Mouse (Mus musculus) thymus, postnatal 4 days (tissue): ENCODE measurements around the gene Ndufa8.

ENCODE experiments used
- DNase-seq: peaks from one replicate; pipeline ENCODE4 v3.0.0; 2021

Gene Ndufa8

GRCm38 (mm10) chr2:36048748-36049566 is at the start of gene Ndufa8, which contains the start of gene Morn5:
Gene Ndufa8 (minus strand): TSS chr2:36049406.
Gene Morn5 (plus strand): TSS chr2:36049458.
- peak; percentile 99 for DNase-seq

DNA sequence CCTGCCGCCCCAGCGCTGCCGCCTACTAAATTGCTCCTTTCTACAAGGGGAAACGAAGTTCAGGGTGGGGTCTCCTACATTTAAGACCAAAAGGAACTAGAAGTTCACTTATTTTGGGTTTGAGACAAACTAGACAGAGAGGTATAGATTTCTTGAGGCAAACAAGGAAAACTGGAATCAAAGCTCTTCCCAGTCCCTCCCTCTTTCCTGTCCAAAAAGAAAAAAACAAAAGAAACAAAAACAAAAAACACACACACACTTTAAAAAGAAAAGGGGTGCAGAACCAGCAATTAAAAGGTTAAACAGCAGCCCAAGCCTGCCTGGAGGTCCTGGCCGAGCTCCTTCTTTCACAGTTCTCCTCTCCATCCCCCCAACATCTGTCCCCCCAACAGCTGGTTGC is 48.8 kb upstream of the Ndufa8 start:
- DNase-seq, result no peak

- DNase-seq, result no peak
Measured at GRCm38 (mm10) chr2:36097129-36097815, 48.1 kb upstream of the Ndufa8 start.

DNA sequence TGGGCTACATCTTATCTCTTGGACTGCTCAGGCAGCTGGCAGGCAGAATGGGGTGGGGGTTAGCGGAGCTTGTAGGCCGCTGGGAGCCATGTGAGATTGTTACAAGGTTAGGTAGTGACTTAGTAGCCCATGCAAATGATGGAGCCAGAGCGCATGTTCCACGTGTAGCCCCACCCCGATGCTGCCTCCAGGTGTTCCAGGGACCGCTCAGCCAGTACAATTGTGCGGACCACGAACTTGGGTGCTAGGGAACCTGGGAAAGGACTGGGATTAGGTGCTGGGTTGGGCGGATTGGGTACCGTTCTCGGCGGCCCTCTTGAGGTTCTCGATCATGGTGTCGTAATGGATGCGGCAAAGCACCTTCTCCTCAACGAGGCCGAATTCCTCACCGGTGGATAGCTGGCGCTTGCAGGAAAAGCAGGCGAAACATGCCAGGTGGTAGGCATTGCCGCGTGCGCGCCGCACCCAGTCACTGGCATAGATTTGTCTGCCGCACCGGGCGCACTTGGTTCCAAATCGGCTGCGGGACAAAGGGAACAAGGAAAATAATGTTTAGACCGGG is 44.8 kb upstream of the Ndufa8 start:
- DNase-seq, result no peak

DNA sequence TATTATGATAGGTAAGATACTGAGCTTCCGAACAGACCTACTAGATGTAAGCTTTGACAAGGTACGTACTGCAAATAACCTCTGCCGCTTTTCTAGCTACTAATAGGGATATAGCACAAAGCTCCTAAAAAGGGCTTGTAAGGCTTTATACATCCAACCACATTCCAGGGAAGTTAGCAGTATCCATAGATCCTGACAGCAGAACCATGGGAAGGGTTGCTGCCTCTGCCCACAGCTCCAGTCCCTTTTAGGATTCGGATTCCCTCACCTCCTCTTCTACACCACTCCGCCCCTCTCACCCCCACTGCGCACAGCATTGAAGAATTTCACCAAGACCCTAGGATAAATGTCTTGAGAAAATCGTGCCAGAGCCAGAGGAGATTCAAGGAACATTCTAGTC is 44.1 kb upstream of the Ndufa8 start:
- DNase-seq, result no peak

DNA sequence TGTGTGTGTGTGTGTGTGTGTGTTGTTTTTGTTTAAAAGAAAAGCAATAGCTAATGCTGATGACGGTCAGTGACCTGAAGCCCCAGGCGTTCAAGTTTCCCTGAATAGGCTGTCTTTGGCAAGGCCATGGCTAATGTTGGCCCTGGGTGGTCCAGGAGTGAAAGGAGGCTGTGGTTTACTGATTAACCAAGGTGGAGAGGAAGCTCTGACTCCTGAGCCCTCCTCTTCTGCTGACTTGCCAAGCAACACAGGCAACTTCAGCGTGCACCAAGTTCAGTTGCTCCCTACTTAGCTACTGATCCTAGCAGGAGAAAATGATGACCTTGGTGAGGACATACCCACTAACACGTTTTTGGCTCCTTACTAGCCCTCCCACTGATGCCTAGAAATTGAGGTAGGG is 43.5 kb upstream of the Ndufa8 start:
- DNase-seq, result no peak

- DNase-seq, result peak; percentile 80
Measured at GRCm38 (mm10) chr2:36090853-36091741, 41.9 kb upstream of the Ndufa8 start.

DNA sequence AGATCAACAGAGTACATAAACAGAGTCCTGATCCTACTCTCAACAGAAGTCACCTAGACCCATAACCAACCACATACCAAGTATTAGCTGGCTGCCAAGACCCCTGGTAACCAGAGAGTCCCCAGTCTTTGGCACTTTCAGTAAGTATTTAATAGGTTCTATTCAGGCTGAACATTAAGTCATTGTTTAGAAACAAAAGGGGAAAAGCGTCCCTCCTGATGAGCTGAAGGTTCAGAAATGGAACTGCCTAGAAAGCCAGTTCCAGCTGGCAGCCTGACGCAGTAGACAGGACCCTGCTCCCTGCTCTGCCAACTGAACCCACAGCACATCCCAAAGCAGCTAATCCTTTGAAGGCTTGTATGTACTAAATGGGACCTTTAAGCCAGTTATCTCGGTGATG is 40.0 kb upstream of the Ndufa8 start:
- DNase-seq, result no peak

GRCm38 (mm10) chr2:36085041-36085440 is 35.8 kb upstream of the Ndufa8 start:
- DNase-seq, result no peak

DNA sequence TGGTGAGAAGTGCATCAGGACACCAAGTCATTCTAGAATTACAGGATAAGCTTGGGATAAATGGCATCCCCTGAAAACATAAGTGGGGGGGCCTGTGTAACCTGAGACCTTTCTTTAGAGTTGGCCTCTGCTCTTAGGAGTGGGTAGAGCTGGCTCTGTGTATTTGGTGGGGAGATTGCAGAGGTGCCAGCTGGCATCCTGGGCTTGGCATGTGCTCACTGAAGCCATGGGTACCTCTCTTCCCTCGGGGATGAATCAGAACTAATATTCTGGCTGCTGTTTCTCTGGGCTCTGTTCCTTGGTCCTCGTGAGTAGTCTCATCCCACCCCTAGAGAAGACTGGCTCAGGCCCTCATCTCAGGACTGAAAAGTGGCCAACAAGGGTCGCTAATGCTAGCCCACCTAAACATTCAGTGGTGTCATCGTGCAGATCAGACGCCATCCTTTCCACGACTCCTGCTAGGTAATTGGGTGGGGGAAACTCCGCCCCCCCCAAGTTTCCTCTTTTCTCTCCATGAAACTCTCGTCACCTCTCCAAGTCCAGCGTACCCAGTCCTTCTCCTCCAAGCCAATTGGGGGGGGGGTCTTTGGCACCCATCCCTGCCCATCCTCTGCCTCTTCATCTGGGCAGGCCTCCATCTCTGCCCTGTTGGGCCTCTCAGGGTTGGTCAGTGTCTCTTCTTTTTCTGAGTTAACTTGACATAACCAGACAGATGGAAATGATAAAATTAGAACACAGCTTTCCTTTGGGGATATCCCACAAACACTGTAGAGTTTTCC is 33.8 kb upstream of the Ndufa8 start:
- no peak for DNase-seq

- no peak for DNase-seq
Measured at GRCm38 (mm10) chr2:36081446-36081845, 32.2 kb upstream of the Ndufa8 start.

- no peak for DNase-seq
Measured at GRCm38 (mm10) chr2:36077160-36077761, 28.1 kb upstream of the Ndufa8 start.

DNA sequence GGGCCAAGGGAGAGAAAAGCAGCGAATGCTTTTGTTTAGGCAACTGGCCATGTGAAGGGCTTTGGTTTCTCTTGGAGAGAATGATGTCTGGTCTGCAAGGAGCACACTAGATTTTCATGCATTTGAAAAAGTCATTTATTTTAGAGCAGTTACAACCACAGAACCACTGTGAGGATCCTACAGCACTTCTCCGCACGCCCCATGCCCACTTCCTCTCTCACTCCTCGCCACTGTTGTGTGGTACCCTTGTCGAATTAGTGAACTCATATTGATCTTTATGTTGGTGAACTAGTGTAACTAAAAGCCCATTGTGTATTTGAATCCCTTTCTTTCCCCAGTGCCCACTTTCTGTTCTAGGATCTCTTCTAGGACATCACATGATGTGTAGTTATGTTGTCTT is 26.0 kb upstream of the Ndufa8 start:
- DNase-seq, result no peak

DNA sequence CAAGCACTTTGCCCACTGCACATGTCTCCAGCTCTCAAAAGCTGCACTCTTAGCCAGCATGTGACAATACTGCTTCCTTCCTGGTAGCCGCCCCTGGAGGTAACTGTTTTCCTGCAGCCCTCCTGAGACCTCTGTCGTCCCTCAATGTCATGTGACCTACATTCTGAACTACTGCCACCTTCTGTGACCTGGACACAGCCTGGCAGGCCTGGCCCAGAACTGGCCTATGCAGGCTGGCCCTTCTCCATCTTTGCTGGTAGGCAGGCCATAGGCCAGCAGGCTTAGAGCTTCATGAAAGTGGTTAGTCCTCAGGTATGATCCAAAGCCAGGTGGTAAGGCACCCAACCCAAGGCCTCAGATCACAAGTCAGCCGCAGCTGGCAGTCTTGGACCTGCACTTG is 24.6 kb upstream of the Ndufa8 start:
- DNase-seq, result no peak

- DNase-seq, result no peak
Measured at GRCm38 (mm10) chr2:36071660-36072305, 22.6 kb upstream of the Ndufa8 start.

GRCm38 (mm10) chr2:36067132-36067531 is 17.9 kb upstream of the Ndufa8 start:
- no peak for DNase-seq

- DNase-seq, result no peak
Measured at GRCm38 (mm10) chr2:36061409-36061808, 12.2 kb upstream of the Ndufa8 start.

GRCm38 (mm10) chr2:36056248-36056647 is 7.0 kb upstream of the Ndufa8 start:
- no peak for DNase-seq

GRCm38 (mm10) chr2:36053249-36053648 is 4.0 kb upstream of the Ndufa8 start:
- no peak for DNase-seq

- DNase-seq, result no peak
Measured at GRCm38 (mm10) chr2:36049567-36049954, 355 bp upstream of the Ndufa8 start.

DNA sequence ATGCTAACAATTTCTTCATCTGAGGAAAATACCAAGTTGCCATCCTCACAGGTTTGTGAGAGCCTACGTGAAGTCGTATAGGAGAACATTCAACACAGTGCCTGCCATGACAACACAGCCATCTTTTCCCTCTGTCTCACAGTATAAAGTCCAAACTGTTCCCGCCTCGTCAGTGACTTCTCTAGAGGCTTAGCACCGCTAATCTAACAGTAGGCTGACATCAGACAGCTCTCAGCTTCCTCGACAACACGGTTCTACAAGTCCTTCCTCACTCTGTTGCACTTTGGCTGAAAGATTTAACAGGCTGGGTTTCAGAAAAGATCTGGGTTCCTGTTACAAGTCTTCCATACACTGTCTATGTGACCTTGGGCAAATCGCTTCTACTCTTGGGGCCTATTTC is 1.0 kb downstream of the Ndufa8 start:
- no peak for DNase-seq
